Mouse (Mus musculus) right cerebral cortex, postnatal 10 days (tissue): Measurements from ENCODE around the gene Hhat.
A peak's percentile ranks its signal among the peaks of the same experiment; 100 is the strongest.

Experiments used
- DNase-seq, 2 experiments: peaks; one replicate each; pipeline ENCODE4 v3.0.0; 2021; ENCODE audit warnings: low spot score in 2 of 2

Gene Hhat

GRCm38 (mm10) chr1:192770495-192771331 is at the start of gene Hhat:
Gene Hhat (minus strand): TSS chr1:192771223.
- peak; percentile 81 to 83 for DNase-seq

DNA sequence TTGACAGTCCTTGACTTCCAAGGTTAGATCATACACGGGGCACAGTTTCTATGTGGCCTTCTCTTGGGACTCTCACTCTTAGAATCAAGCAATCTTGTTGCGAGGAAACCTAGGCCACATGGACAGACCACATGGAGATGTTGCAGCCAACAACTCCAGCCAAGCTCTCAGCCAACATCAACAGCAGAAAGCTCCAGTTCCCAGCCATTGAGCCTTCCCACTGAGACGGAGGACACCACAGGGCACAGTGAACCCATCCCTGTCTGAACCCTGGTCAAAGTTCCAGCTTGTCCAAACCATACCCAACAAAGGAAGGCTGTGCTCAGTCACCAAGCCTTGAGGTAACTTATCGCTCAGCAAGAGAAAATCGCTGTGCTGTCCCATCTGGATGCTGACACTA is 47.3 kb upstream of the Hhat start:
- DNase-seq, result no peak

DNA sequence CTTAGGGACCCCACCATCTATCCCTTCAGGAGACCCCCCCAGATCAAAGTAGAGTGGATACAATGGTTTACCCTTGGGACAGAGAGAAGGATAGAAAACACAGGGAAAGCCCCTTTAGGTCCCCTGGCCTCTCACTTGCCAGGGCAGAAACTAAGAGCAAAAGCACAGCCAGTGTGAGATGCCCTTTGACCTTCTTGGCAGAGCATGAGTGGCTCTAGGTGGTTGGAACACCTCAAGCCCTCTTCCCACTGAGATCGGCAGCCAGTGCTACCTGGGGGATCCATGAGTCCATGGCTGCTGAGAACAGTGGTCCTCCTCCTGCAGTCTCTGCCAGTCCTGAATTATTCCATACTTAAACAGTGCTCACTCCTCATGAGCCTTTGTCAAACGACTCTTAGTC is 44.8 kb upstream of the Hhat start:
- DNase-seq, result no peak

- DNase-seq, result no peak
Measured at GRCm38 (mm10) chr1:192814700-192815099, 43.7 kb upstream of the Hhat start.

- no peak for DNase-seq
Measured at GRCm38 (mm10) chr1:192812758-192813157, 41.7 kb upstream of the Hhat start.

- no peak for DNase-seq
Measured at GRCm38 (mm10) chr1:192812290-192812689, 41.3 kb upstream of the Hhat start.

- no peak for DNase-seq
Measured at GRCm38 (mm10) chr1:192806168-192807157, 35.4 kb upstream of the Hhat start.

GRCm38 (mm10) chr1:192800338-192800737 is 29.3 kb upstream of the Hhat start:
- no peak for DNase-seq

GRCm38 (mm10) chr1:192799165-192799991 is 28.4 kb upstream of the Hhat start:
- DNase-seq, result peak; percentile 49

DNA sequence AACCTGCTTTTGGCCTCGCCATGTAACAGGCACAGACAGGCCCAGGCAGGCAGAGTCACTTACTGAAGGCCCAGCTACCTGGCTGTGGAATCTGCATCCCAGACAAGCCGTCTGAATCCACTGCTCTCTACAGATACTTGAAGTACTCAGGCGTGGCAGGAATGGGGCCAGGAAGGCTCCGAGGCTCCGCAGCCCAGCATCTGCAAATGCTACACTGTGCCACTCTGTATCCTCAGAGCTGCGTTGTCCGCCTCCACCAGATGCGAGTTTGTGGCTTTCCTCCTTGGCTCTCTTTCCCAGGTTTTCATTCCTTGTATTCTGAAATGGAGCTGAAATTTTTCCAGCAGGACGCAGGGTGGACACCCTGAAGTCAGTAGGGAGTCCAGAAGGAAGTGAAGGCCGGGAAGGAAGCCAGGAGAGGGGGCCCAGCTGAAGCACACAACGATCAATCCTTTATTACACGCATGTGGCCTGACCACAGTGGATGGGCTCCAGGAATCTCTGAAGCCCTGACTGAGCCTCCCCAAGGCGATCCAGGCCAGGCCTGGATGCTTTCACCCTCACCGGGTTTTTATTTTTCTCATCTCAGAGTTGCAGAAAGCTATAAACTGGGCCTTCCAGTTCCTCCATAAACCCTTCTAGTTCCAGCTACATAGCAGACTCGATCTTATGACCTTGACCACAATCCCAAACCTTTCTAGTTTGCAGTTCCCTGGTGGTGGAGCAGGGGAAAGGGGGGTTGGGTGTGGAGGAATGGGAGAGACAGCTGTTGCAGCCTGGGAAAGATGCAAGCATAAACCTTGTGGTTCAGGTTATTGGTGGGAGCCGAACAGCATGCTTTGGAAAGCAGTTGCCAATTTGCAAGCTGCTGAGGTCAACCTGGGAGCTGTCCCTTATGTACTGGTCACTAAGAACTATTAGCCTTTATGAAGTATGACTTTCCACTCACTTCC is 27.5 kb upstream of the Hhat start:
- DNase-seq, result no peak

DNA sequence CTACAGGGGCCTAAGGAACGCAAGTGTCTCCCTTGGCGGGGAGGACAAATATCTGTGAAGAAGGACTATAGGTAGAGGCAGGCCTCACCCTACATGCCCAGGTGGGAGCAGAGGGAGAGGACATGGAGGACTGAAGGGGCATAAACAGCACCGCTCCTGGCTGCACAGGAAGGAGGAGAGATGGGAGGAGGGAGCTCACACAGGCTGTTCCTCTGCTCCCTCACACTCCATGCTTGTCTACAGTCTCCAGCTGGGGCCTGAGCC is 25.9 kb upstream of the Hhat start:
- DNase-seq, result no peak

GRCm38 (mm10) chr1:192796201-192797010 is 25.4 kb upstream of the Hhat start:
- DNase-seq, result no peak

DNA sequence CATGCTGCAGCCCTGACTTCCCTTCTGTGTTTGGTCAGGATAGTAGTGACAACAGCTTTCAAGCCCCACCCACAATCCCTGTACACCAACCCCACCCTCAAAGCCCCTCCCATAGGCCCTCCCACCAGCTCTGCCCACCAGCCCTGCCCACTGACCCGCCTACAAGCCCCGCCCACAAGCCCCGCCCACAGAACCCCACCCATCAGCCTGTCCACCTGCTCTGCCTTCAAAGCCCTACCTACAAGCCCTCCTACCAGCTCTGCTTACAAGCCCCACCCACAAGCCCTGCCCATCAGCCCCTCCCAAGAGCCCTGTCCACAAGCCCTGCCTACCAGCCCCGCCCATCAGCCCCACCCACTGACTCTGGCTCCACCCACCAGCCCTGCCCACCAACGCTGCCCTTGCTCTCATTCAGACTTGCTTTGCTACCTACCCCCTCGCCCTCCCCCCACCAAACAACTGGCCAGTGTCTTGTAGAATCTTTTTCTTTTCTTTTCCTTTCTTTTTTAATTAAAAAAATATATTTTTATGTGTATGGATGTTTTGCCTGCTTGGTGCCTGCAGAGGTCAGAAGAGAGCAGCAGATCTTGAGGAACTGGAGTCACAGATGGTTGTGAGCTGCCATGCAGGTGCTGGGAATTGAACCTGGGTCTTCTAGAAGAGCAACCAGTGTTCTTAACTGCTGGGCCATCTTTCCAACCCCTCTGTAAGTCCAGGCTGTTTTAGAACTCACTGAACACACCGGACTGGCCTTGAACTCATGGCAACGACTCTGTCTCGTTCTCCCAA is 24.1 kb upstream of the Hhat start:
- DNase-seq, result no peak

GRCm38 (mm10) chr1:192791897-192792361 is 20.9 kb upstream of the Hhat start:
- no peak for DNase-seq

DNA sequence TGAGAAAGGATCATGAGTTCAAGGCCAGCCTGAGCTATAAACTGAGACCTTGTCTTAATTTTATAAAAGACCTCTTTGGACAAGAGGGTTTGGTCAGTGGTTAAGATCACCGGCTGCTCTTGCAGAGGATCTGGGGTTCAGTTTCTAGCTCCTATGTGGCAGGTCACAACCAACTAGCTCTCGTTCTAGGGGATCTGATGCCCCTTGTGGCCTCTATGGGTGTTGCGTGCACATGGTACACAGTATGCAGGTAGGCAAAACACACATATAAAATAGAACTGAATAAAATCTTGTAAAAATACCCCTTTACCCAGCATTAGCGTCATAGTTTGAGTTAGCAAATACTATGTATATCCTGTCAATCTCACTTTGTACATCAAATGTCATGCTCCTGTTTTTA is 19.4 kb upstream of the Hhat start:
- no peak for DNase-seq

GRCm38 (mm10) chr1:192789828-192790227 is 18.8 kb upstream of the Hhat start:
- DNase-seq, result no peak

DNA sequence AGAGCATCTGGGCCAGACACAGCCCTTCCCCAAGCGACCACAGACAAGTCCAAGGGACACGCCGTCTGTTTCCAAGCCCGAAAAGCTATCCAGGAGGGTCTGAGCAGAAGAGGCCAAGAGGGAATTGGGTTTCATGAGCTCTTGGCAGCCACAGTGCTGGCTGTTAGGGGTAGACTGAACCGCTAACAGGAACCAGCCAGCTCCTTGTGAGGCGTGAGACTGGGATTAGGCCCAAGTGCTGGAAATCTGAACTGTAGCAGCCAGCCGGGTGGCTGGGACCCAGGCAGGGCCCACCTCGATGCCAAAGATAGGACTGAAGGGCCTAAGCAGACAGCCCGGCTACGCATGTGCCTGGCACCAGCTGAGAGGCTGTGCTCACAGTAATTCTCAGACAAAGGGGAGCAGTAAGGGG is 18.1 kb upstream of the Hhat start:
- peak; percentile 83 to 88 for DNase-seq

- DNase-seq, result no peak
Measured at GRCm38 (mm10) chr1:192786194-192786593, 15.2 kb upstream of the Hhat start.
